Mouse (Mus musculus) E14TG2a.4 (cell line): ENCODE results near the gene Smyd1.
A peak's percentile ranks its signal among the peaks of the same experiment; 100 is the strongest.

Experiments
- CTCF ChIP-seq: conservative IDR thresholded peaks from 2 replicates; pipeline ENCODE4 v1.5.1; 2014; ENCODE audit warnings: low read length
- NANOG ChIP-seq: IDR thresholded peaks from 2 replicates; pipeline ENCODE4 v1.6.1; 2014; ENCODE audit warnings: borderline replicate concordance, low read length, mixed read lengths
- POU5F1 ChIP-seq: IDR thresholded peaks from 2 replicates; pipeline ENCODE4 v1.6.1; 2014; ENCODE audit warnings: low read length, borderline replicate concordance

DNA sequence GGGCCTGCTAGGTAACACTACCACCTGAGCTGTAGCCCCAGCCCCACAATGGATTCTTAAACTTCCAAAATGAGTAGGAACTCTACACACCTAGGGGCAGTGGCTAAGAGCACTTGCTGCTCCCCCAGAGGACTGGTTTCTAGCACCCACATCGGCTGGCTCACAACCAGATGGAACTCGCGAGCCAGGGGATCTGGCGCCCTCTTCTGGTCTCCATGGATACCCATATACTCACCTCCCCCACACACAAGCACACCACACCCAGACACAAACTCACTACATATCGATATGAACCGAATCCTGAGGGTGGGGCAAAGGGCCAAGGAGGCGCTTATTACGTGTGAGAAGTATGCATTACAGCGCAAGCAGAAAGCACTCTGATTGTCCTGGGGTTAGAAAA, 26.0 kb upstream of the Smyd1 start:
- TF ChIP-seq CTCF (peak; percentile 36), POU5F1 (no peak), NANOG (no peak)
